Mouse (Mus musculus): ENCODE results near the gene Nrl.

GRCm38 (mm10) chr14:55496761-55497448, 27.9 kb downstream of the Nrl start:
- no peak for TF ChIP-seq CTCF (IDR thresholded peaks at IDR 0.05; ENCODE audit: control insufficient read depth, insufficient read depth, insufficient read length)
- TF ChIP-seq USF1 (IDR thresholded peaks at IDR 0.05; ENCODE audit: low read depth), result no peak
- no peak for TF ChIP-seq MAX (IDR thresholded peaks at IDR 0.05)
- no peak for TF ChIP-seq MYOD1 (IDR thresholded peaks at IDR 0.05; ENCODE audit: control insufficient read depth, insufficient read length, low read depth)
- no peak for TF ChIP-seq MYOG (IDR thresholded peaks at IDR 0.05; ENCODE audit: control insufficient read depth, extremely low read depth, insufficient read length)

All from C2C12 (cell line).